Mouse (Mus musculus) liver, embryonic 14.5 days (tissue): ENCODE data around the gene Plaur.

ENCODE experiments used
- CTCF ChIP-seq: IDR thresholded peaks from 2 replicates; pipeline ENCODE4 v1.5.1; 2016; ENCODE audit warnings: antibody characterized with exemption, low read depth, control low read depth
- EP300 ChIP-seq: IDR thresholded peaks from 2 replicates; pipeline ENCODE4 v1.6.1; 2016; ENCODE audit warnings: antibody characterized with exemption, low read depth

GRCm38 (mm10) chr7:24488303-24488702 is 26.0 kb downstream of the Plaur start:
- TF ChIP-seq CTCF (no peak), EP300 (no peak)
